In the genomic region with DNA sequence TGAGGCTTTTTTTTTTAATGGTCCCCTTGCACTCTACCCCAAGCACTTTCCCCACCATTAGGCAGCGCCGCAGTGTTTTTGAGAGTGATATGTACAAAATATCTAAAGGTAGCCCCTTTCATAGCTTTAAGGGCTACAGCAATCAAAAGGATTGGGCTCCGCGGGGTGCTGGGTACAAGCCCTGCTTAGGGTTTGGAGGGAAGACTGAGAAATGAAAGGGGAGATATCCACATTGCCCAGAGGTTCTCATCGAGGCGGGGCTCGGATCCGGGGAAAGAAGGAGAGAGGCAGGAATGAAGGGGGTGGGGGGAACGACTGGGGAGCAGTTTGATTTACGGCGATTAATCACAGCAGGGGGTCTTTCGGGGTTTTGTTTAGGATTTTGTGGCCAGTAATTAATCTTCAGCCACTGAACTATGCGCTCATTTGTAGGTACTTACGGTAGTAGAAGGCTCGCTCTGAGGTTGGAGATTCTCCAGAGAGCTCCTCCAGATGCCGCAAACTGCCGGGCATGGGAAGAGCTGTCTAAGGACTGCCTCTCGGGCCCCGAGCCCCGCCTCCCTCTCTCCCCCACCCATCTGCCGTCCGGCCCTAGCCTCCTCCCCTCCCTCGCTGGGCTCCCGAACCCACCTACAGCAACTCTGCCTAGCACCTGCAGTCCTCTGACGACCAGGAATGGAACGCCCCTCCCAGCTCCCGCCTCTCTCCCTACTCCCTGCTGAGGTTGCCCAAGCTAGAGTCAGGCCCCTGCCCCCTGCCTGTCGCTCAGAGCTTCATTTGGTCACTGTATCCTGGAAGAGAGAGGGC, we compare ENCODE assay signal across 8 mouse cellular contexts. TPM values are rescaled to one million over a fixed set of nuclear protein-coding genes. Genes with fewer than 3 reads are reported as not detected.
DNase-seq lines count a peak whose midpoint lies in the region; ATAC-seq lines count a peak whose summit lies in the region.

A gene (minus strand): TSS at position 537 of the 807 bp plus-strand sequence.

- no peak within 1 kb of the TSS for H3K27ac ChIP-seq in forebrain, embryonic 12.5 days
- no peak within 1 kb of the TSS for H3K27ac ChIP-seq in hindbrain, embryonic 12.5 days
- H3K27ac ChIP-seq in midbrain, embryonic 10.5 days (replicated peaks): peak within 1 kb of the TSS; percentile 38; the same call in 1 of the 2 replicates
- H3K27ac ChIP-seq in stomach, embryonic 16.5 days (ENCODE audit: low read length): no peak within 1 kb of the TSS

- no peaks in the 10 kb centered on the region for H3K4me1 ChIP-seq in forebrain, embryonic 12.5 days
- no peaks in the 10 kb centered on the region for H3K4me1 ChIP-seq in hindbrain, embryonic 12.5 days
- H3K4me1 ChIP-seq in midbrain, embryonic 10.5 days: no peaks in the 10 kb centered on the region
- H3K4me1 ChIP-seq in stomach, embryonic 16.5 days (ENCODE audit: control insufficient read depth, insufficient read depth, low read length): no peaks in the 10 kb centered on the region

- intact Hi-C loops in left cerebral cortex, postnatal 4 days (cut with DNase I): no loop called here

- WGBS in forebrain, embryonic 12.5 days: 20% methylated on average over 26 of the region's 28 CpGs
- 20% methylated on average over 28 of the region's 28 CpGs for WGBS in hindbrain, embryonic 12.5 days
- 21% methylated on average over 28 of the region's 28 CpGs for WGBS in midbrain, embryonic 10.5 days
- 21% methylated on average over 26 of the region's 28 CpGs for WGBS in stomach, embryonic 16.5 days

- H3K9me3 ChIP-seq in forebrain, embryonic 12.5 days: no peaks in the 10 kb centered on the region
- H3K9me3 ChIP-seq in hindbrain, embryonic 12.5 days (replicated peaks): no peaks in the 10 kb centered on the region
- H3K9me3 ChIP-seq in midbrain, embryonic 10.5 days (replicated peaks): no peaks in the 10 kb centered on the region
- no peaks in the 10 kb centered on the region for H3K9me3 ChIP-seq in stomach, embryonic 16.5 days (replicated peaks; ENCODE audit: control insufficient read depth, low read length)

- H3K9ac ChIP-seq in forebrain, embryonic 12.5 days: no peak within 1 kb of the TSS
- no peak within 1 kb of the TSS for H3K9ac ChIP-seq in hindbrain, embryonic 12.5 days
- H3K9ac ChIP-seq in stomach, embryonic 16.5 days (ENCODE audit: low read length): peak within 1 kb of the TSS; percentile 35; the same call in 1 of the 2 replicates

- H3K27me3 ChIP-seq in forebrain, embryonic 12.5 days: no peaks in the 10 kb centered on the region
- H3K27me3 ChIP-seq in hindbrain, embryonic 12.5 days: no peaks in the 10 kb centered on the region
- no peaks in the 10 kb centered on the region for H3K27me3 ChIP-seq in midbrain, embryonic 10.5 days (ENCODE audit: low read depth, poor library complexity, severe bottlenecking)
- no peaks in the 10 kb centered on the region; the same call in 1 of the 2 replicates for H3K27me3 ChIP-seq in stomach, embryonic 16.5 days (ENCODE audit: control insufficient read depth, insufficient read depth, low read length)

- peak within 1 kb of the TSS; percentile 35 for H3K4me3 ChIP-seq in forebrain, embryonic 12.5 days (replicated peaks)
- H3K4me3 ChIP-seq in hindbrain, embryonic 12.5 days: peak within 1 kb of the TSS; percentile 32
- H3K4me3 ChIP-seq in midbrain, embryonic 10.5 days: peak within 1 kb of the TSS; percentile 52
- peak within 1 kb of the TSS; percentile 41 for H3K4me3 ChIP-seq in stomach, embryonic 16.5 days (replicated peaks; ENCODE audit: low read length)

- H3K4me2 ChIP-seq in forebrain, embryonic 12.5 days: peak within 1 kb of the TSS; percentile 52
- H3K4me2 ChIP-seq in hindbrain, embryonic 12.5 days (replicated peaks): peak within 1 kb of the TSS; percentile 50
- peak within 1 kb of the TSS; percentile 46 for H3K4me2 ChIP-seq in stomach, embryonic 16.5 days (ENCODE audit: low read depth, low read length)

- peak; percentile 3 for DNase-seq in kidney, adult 18-20 months
- no peak for DNase-seq in kidney, adult 11 months
- DNase-seq in left cerebral cortex, postnatal 4 days: peak; percentile 63
- DNase-seq in midbrain, embryonic 10.5 days (ENCODE audit: low spot score): peak; percentile 59
- no peak for DNase-seq in thymus, postnatal 14 days

- ATAC-seq in forebrain, embryonic 12.5 days (ENCODE audit: low FRiP score): peak; percentile 97
- peak; percentile 97 for ATAC-seq in hindbrain, embryonic 12.5 days (ENCODE audit: low FRiP score)
- ATAC-seq in stomach, embryonic 16.5 days (ENCODE audit: insufficient read depth, low FRiP score): peak; percentile 86

- H3K36me3 ChIP-seq in forebrain, embryonic 12.5 days (replicated peaks): no peaks in the 10 kb centered on the region
- no peaks in the 10 kb centered on the region for H3K36me3 ChIP-seq in hindbrain, embryonic 12.5 days
- no peaks in the 10 kb centered on the region for H3K36me3 ChIP-seq in midbrain, embryonic 10.5 days
- H3K36me3 ChIP-seq in stomach, embryonic 16.5 days (ENCODE audit: control insufficient read depth, insufficient read depth, low read length): no peaks in the 10 kb centered on the region

RNA-seq across cellular contexts. Expression of the gene that starts here (rescaled TPM):
- 1.9 and 2.6 TPM in 2 replicates for polyA plus RNA-seq in forebrain, embryonic 12.5 days (2016; fragmentation: Nextera tagmentation; extraction: Ambion mirVana)
- polyA plus RNA-seq in hindbrain, embryonic 12.5 days (2016; fragmentation: Nextera tagmentation; extraction: Ambion mirVana): 4.1 and 4.3 TPM in 2 replicates
- 1 to 10 TPM; 4.0 to 9.4 TPM for total RNA-seq in left cerebral cortex, postnatal 4 days (2021)
- polyA plus RNA-seq in midbrain, embryonic 10.5 days (2016; fragmentation: Nextera tagmentation; extraction: Ambion mirVana): 2.7 and 2.8 TPM in 2 replicates
- 3.1 and 7.1 TPM in 2 replicates for polyA plus RNA-seq in stomach, embryonic 16.5 days (2015; fragmentation: Nextera tagmentation; extraction: Ambion mirVana)

Comparison
In these comparisons a context has a peak if more than half of its experiments do, and no peak if none do; other contexts are left out.
1. DNase-seq: peak in kidney, adult 18-20 months (single experiment), left cerebral cortex, postnatal 4 days (single experiment) and midbrain, embryonic 10.5 days (single experiment); none in kidney, adult 11 months (single experiment) and thymus, postnatal 14 days (single experiment).
2. Peak in every context shown above with its lines, with median percentiles within 50 percentile points of each other: ATAC-seq, H3K4me2 ChIP-seq and H3K4me3 ChIP-seq.